Mouse (Mus musculus) C2C12 (cell line): ENCODE measurements at regions not wholly inside any gene's neighbourhood (a gene's known extent, or its start where the extent isn't known, plus 50 kb on each side); places are given as distances from the start of the nearest gene placed in this dataset.

ENCODE experiments used
- CTCF ChIP-seq: IDR thresholded peaks from one replicate; pipeline ENCODE4 v1.5.1; 2011; ENCODE audit not compliant: control insufficient read depth, insufficient read depth, insufficient read length
- FOSL1 ChIP-seq: IDR thresholded peaks from one replicate; pipeline ENCODE4 v1.8.0; 2011; ENCODE audit warnings: mild to moderate bottlenecking, low read length; ENCODE audit not compliant: poor library complexity, insufficient read depth, severe bottlenecking
- MAX ChIP-seq: IDR thresholded peaks from one replicate; pipeline ENCODE4 v1.6.1; 2011; ENCODE audit warnings: mild to moderate bottlenecking, control low read depth

- TF ChIP-seq CTCF (no peak), MAX (no peak), FOSL1 (no peak)
Observed at GRCm38 (mm10) chr6:117567691-117568090, 273.3 kb upstream of the Zfp637 start.
